Mouse (Mus musculus): ENCODE measurements around the gene Tuft1.

GRCm38 (mm10) chr3:94611834-94612233 lies 46.8 kb downstream of the Tuft1 start:
- TF ChIP-seq CTCF (IDR thresholded peaks at IDR 0.05; ENCODE audit: low read depth, low read length) (no peak), POLR2A (IDR thresholded peaks at IDR 0.05; ENCODE audit: insufficient read depth, low read length) (no peak)
